Mouse (Mus musculus): ENCODE data around the gene 1700020L24Rik. TPM values are rescaled to one million over a fixed set of nuclear protein-coding genes. Genes with fewer than 3 reads are reported as not detected.

1700020L24Rik gene
- polyA plus RNA-seq (2012), result 42.9 and 59.0 TPM in 2 replicates

GRCm38 (mm10) chr11:83437377-83437776 is at the start of gene 1700020L24Rik:
Gene 1700020L24Rik (plus strand): TSS chr11:83437677.

GRCm38 (mm10) chr11:83409087-83409754 is 28.3 kb upstream of the 1700020L24Rik start, which contains the start of gene Rasl10b:
Gene Rasl10b (plus strand): TSS chr11:83409137.

DNA sequence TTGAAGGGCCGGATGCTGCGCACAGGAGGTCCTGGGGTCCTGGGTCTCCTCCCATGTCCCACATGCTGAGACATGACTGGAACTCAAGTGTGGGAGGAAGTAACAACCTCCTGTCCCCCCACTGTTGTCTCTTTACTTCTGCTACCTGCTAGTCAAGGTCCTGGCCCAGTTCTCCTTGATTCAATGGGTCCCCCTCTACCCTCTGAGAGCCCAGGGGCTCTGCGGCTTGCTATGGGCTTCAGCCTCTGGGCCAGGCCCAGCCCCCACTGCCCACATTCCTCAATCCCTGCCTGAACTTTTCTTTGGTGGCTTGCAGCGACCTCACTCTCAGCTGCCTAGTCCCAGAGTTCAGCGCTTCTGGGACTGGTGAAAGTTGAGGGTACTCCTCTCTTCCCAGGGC is 8.1 kb upstream of the 1700020L24Rik start, which contains the start of gene Gas2l2:
Gene Gas2l2, minus strand, starts transcription at position 101 of the 400 bp plus-strand sequence.

DNA sequence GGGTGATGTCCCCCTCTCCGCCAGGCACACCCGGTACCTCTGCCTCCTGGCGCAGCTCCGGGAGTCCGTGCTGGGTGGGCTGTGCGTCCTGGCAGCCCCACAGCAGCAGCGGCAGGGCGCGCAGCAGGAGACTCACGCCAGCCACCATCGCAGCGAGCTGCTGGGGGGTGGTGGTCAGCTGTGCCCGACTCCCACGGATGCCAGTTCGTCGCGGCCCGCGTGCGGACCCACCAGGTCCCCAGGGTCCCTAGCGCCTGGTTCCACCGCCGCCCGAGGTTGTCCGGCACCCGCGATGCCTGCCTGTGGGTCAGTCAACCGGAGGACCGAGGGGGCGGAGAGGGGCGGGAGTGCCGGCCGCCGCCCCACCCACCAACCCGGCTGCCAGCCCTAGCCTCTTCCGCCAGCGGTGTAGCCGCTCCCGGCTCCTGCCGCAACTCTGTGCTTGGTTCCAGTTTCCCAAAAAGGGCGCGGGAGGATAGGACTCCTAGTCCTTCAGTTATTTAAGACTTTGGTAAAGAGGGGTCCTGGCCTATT is 25.3 kb downstream of the 1700020L24Rik start, which contains the start of gene Mmp28:
Gene Mmp28, minus strand, starts transcription at position 361 of the 534 bp plus-strand sequence.

DNA sequence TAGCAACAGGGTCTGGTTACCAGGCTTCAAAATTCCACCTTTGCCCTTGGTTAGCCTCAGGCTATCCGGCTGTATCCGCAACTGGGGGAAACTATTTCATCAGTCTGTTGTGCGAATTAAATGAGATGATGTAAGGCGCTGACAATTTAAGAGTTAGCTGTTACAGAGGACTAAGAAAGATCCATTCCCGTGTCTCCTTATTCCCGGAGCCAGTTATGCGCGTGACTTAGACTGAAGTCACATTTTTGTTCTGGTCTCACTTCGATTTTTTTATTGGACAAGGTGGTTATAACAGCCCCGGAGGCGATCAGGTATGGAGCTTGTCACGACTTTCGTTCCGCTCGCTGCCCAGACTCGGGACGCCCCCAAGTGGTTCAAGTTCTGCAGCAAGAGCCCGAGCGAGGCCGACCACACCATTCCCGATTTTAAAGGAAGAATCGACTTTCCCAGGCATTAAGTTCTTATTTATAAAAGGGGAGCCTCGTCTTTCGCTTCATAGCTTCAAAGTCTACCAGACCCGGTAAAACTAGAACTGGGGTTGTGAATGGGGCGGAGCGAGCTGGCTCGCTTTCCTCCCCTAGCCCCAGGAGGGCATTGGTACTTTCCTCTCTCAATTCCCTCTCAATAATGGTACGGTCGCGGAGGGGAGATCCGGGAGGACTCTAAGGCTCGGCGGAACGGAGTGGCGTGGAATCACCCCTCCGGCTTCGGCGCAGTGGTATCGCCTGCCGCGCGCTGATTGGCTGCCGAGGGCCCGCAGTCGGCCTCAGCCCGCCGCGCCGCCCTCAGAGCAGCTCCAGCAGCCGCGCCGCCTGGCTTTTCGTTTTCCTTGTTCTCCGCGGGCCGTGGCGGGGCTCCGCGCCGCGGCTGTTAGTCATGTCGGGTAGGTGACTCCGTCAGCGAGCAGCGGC is 35.1 kb downstream of the 1700020L24Rik start, which contains the start of gene Taf15:
Gene Taf15, plus strand, starts transcription at position 763 of the 911 bp plus-strand sequence.

Other genes starting within 250 kb of the 1700020L24Rik start
- gene Slfn3, start 246.3 kb upstream of the 1700020L24Rik start, polyA plus RNA-seq (2012), result 0.42 and 0.65 TPM in 2 replicates
- 0.04 TPM in 1 of 2 replicates, not detected in the other for gene Slfn14, start 151.0 kb upstream of the 1700020L24Rik start, polyA plus RNA-seq (2012)
- gene Ap2b1, start 138.7 kb upstream of the 1700020L24Rik start, polyA plus RNA-seq (2012), result 18.7 and 20.2 TPM in 2 replicates
- 3.7 TPM in 2 replicates for gene Pex12, start 135.1 kb upstream of the 1700020L24Rik start, polyA plus RNA-seq (2012)
- 0.09 TPM in 1 of 2 replicates, not detected in the other for gene Rasl10b, start 28.5 kb upstream of the 1700020L24Rik start, polyA plus RNA-seq (2012)
- gene Gas2l2, start 8.2 kb upstream of the 1700020L24Rik start, polyA plus RNA-seq (2012), result 0.14 and 0.16 TPM in 2 replicates
- gene Mmp28, start 25.4 kb downstream of the 1700020L24Rik start, polyA plus RNA-seq (2012), result 6.5 and 12.1 TPM in 2 replicates
- gene Taf15, start 35.4 kb downstream of the 1700020L24Rik start, polyA plus RNA-seq (2012), result 184 and 301 TPM in 2 replicates
- gene Heatr9, start 84.5 kb downstream of the 1700020L24Rik start, polyA plus RNA-seq (2012), result 0.02 TPM in 1 of 2 replicates, not detected in the other
- gene Ccl5, start 92.8 kb downstream of the 1700020L24Rik start, polyA plus RNA-seq (2012), result 15.6 and 16.3 TPM in 2 replicates
- 4.0 and 6.2 TPM in 2 replicates for gene Ccl9, start 141.0 kb downstream of the 1700020L24Rik start, polyA plus RNA-seq (2012)
- gene Ccl6, start 155.4 kb downstream of the 1700020L24Rik start, polyA plus RNA-seq (2012), result 5.9 and 13.8 TPM in 2 replicates
- not detected in 2 replicates for gene Rpl9-ps1, start 207.9 kb downstream of the 1700020L24Rik start, polyA plus RNA-seq (2012)
- 59.9 and 76.6 TPM in 2 replicates for gene Ccl3, start 211.7 kb downstream of the 1700020L24Rik start, polyA plus RNA-seq (2012)
- 13.6 and 17.5 TPM in 2 replicates for gene Ccl4, start 224.9 kb downstream of the 1700020L24Rik start, polyA plus RNA-seq (2012)